Mouse (Mus musculus) forebrain, embryonic 16.5 days (tissue): ENCODE results near the gene Nr2f2. TPM values are rescaled to one million over a fixed set of nuclear protein-coding genes. Genes with fewer than 3 reads are reported as not detected.
A peak's percentile ranks its signal among the peaks of the same experiment; 100 is the strongest.

Experiments used
- ATAC-seq: fragments of 200-750 bp; cut with Nextera tagmentation; 2 replicates; pipeline ENCODE4 v1.8.0; 2017; ENCODE audit warnings: mild to moderate bottlenecking, moderate library complexity
- H3K27ac ChIP-seq: fragments of 300-500 bp; sonication (generic); 2 replicates; pipeline ENCODE4 v1.5.1; 2014; ENCODE audit warnings: low read length, control low read depth
- H3K27me3 ChIP-seq: fragments of 300-500 bp; sonication (generic); replicated peaks from 2 replicates; pipeline ENCODE4 v1.6.1; 2014; ENCODE audit warnings: low read length; ENCODE audit not compliant: control insufficient read depth, insufficient read depth
- H3K36me3 ChIP-seq: fragments of 300-500 bp; sonication (generic); 2 replicates; pipeline ENCODE4 v1.6.1; 2014; ENCODE audit not compliant: control insufficient read depth, insufficient read depth
- H3K4me1 ChIP-seq: fragments of 300-500 bp; sonication (generic); replicated peaks from 2 replicates; pipeline ENCODE4 v1.6.1; 2014; ENCODE audit warnings: low read length; ENCODE audit not compliant: control insufficient read depth, insufficient read depth
- H3K4me2 ChIP-seq: fragments of 300-500 bp; sonication (generic); 2 replicates; pipeline ENCODE4 v1.6.1; 2014; ENCODE audit warnings: mild to moderate bottlenecking, low read length, control low read depth
- H3K4me3 ChIP-seq: fragments of 300-500 bp; sonication (generic); replicated peaks from 2 replicates; pipeline ENCODE4 v1.5.1; 2014; ENCODE audit warnings: mild to moderate bottlenecking, low read length, control low read depth
- H3K9ac ChIP-seq: fragments of 300-500 bp; sonication (generic); replicated peaks from 2 replicates; pipeline ENCODE4 v1.6.1; 2014; ENCODE audit warnings: low read depth, low read length, control low read depth
- H3K9me3 ChIP-seq: fragments of 300-500 bp; sonication (generic); 2 replicates; pipeline ENCODE4 v1.6.1; 2016; ENCODE audit warnings: low read length; ENCODE audit not compliant: control insufficient read depth
- WGBS: fragments of 180-500 bp; shearing (Covaris S2); extraction: QIAGEN DNeasy Blood & Tissue Kit; methylation state at CpG from one replicate; pipeline ENCODE4 v1.1.7; 2014; 5-methylcytosine and 5-hydroxymethylcytosine counted together
- polyA plus RNA-seq: library from polyadenylated mRNA; unstranded; fragments of >200 nt; fragmentation: Nextera tagmentation; extraction: Ambion mirVana; gene quantifications from 2 replicates; pipeline ENCODE4 v1.2.1, GENCODE M21; 2015

The Nr2f2 gene
- polyA plus RNA-seq, 1 experiment from 2014 or later: 88.4 TPM

DNA sequence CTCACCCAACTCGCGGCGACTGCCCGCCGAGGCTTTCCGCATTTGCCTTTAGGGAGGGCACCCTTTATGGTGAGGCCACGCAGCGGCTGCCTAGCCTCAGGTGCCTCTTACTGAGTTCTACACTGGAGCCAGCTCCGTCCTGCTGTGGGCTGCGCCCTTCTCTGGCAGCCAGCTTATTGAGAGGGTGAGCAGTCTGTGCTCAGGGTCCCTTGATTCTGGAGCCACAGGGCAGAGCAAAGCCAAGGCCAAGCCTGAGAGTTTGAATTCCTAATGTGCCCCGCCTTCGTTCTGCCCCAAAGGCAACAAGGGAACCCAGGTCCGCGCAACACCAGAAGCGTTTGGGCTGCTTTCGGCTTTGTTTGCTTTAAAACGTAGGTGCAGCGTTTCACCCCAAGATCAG lies 41.2 kb downstream of the Nr2f2 start:
- no peak overlapping the region for H3K4me2 ChIP-seq
- H3K36me3 ChIP-seq: no peaks in the 10 kb centered on the region
- H3K4me3 ChIP-seq: no peak overlapping the region
- peaks cover 71% of the 10 kb centered on the region for H3K27me3 ChIP-seq
- peak; percentile 24; the same call in 1 of the 2 replicates for ATAC-seq
- no peaks in the 10 kb centered on the region for H3K9me3 ChIP-seq
- 2% methylated on average over 18 of the region's 18 CpGs for WGBS
- H3K27ac ChIP-seq: no peak overlapping the region
- no peak overlapping the region for H3K9ac ChIP-seq
- 0 out of 2 replicates have a peak, but pooled peaks cover 3% of the 10 kb centered on the region for H3K4me1 ChIP-seq

GRCm38 (mm10) chr7:70324541-70324940 lies 42.0 kb downstream of the Nr2f2 start:
- no peak overlapping the region for H3K4me2 ChIP-seq
- H3K9me3 ChIP-seq: no peaks in the 10 kb centered on the region
- 11% methylated on average over 5 of the region's 5 CpGs for WGBS
- H3K27me3 ChIP-seq: peaks cover 69% of the 10 kb centered on the region
- no peaks in the 10 kb centered on the region for H3K4me1 ChIP-seq
- no peaks in the 10 kb centered on the region for H3K36me3 ChIP-seq
- H3K27ac ChIP-seq: no peak overlapping the region
- no peak overlapping the region for H3K9ac ChIP-seq
- no peak for ATAC-seq
- H3K4me3 ChIP-seq: no peak overlapping the region

DNA sequence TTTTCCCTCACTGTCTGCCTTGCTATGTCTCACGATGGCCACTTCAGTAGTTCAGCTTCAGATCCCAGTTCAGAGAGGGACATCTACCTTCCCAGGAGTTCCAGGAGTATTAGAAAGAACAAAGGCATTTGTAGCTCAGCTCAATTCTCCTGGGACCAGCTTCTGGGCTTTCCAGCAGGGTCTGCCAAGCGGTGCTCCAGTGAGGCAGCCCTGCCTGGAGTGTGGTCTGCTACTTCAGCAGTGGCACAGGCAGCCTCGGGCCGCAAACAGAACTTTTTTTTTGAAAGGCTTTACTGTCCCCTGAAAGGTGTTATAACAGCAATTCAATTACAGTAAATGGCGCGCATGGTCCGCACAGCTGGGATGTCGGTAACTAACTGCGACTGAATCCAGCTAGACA lies 42.5 kb downstream of the Nr2f2 start:
- WGBS: 8% methylated on average over 9 of the region's 9 CpGs
- no peaks in the 10 kb centered on the region for H3K9me3 ChIP-seq
- ATAC-seq: no peak
- peaks cover 65% of the 10 kb centered on the region for H3K27me3 ChIP-seq
- H3K4me2 ChIP-seq: no peak overlapping the region
- no peak overlapping the region for H3K9ac ChIP-seq
- H3K27ac ChIP-seq: no peak overlapping the region
- H3K36me3 ChIP-seq: no peaks in the 10 kb centered on the region
- no peaks in the 10 kb centered on the region for H3K4me1 ChIP-seq
- no peak overlapping the region for H3K4me3 ChIP-seq

- Histone ChIP-seq H3K9me3 (no peaks in the 10 kb centered on the region), H3K27me3 (no peaks in the 10 kb centered on the region), H3K36me3 (no peaks in the 10 kb centered on the region), H3K27ac (no peak overlapping the region), H3K4me2 (no peak overlapping the region), H3K4me3 (no peak overlapping the region), H3K9ac (no peak overlapping the region), H3K4me1 (no peaks in the 10 kb centered on the region)
- WGBS: 69% methylated on average over 7 of the region's 7 CpGs
- no peak for ATAC-seq
Observed at GRCm38 (mm10) chr7:70305716-70306115, 60.8 kb downstream of the Nr2f2 start.

GRCm38 (mm10) chr7:70304426-70304825 lies 62.1 kb downstream of the Nr2f2 start:
- Histone ChIP-seq H3K4me2 (no peak overlapping the region), H3K4me1 (no peaks in the 10 kb centered on the region), H3K27me3 (no peaks in the 10 kb centered on the region), H3K36me3 (no peaks in the 10 kb centered on the region), H3K4me3 (no peak overlapping the region), H3K9me3 (no peaks in the 10 kb centered on the region), H3K27ac (no peak overlapping the region), H3K9ac (no peak overlapping the region)
- no peak for ATAC-seq
